Mouse (Mus musculus): ENCODE measurements at regions not wholly inside any gene's neighbourhood (a gene's known extent, or its start where the extent isn't known, plus 50 kb on each side); places are given as distances from the start of the nearest gene placed in this dataset.

DNA sequence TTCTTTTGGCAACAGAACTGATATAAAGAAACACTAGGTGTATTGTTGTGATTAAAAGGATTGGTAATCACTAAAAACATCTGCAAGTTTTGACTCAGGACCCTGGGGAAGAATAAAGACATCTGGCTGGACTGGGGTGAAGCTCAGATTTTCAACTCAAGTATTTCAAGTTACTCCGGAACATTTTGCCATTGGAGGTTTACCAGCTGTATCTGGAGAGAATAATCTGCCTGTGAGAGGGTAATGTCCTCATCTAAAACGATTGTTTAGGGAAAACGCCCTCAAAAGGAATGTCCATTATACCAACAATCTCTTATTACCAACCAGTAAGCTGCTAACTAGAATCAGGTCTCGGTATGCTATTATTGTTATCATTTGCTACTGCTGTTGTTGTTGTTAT lies 288.2 kb upstream of the Clec14a start:
- TF ChIP-seq FLI1 (IDR thresholded peaks at IDR 0.05; ENCODE audit: low read length), result no peak
- TF ChIP-seq GATA1 (IDR thresholded peaks at IDR 0.05; ENCODE audit: borderline replicate concordance, low read length), result no peak
